Mouse (Mus musculus) heart, adult 18-20 months (tissue): ENCODE data around the gene Anapc15. TPM values are rescaled to one million over a fixed set of nuclear protein-coding genes. Genes with fewer than 3 reads are reported as not detected.

Source experiments
- DNase-seq, 2 experiments: peaks; one replicate each; pipeline ENCODE4 v3.0.0; 2021 to 2022; ENCODE audit warnings: mixed read lengths in 1 of 2
- long read RNA-seq, 2 experiments: library from polyadenylated mRNA; stranded (forward); transcript quantifications; one replicate each; pipeline ENCODE4 v2.0.0; 2021
- total RNA-seq, 2 experiments: library from RNA; stranded (reverse); gene quantifications; 2 replicates each; pipeline ENCODE4 v1.2.3; 2021

The Anapc15 gene
- 10 to 100 TPM; 16.8 to 17.2 TPM for total RNA-seq
- long read RNA-seq, experiment 1, partial matches to known transcripts = 1 of 14 reads
- long read RNA-seq, experiment 1, other reads (novel, unspliced or antisense) = 7 of 14 reads
- long read RNA-seq, experiment 2, partial matches to known transcripts = 1 of 7 reads
- long read RNA-seq, experiment 2, other reads (novel, unspliced or antisense) = 4 of 7 reads

- no peak for DNase-seq
These were observed at the start of gene Anapc15 for GRCm38 (mm10) chr7:101863415-101863814. Gene Anapc15, plus strand, starts transcription at chr7:101863715.

- no peak for DNase-seq
These were observed 45.6 kb upstream of the Anapc15 start, which contains the start of gene Phox2a for GRCm38 (mm10) chr7:101817861-101818401. Gene Phox2a, plus strand, starts transcription at chr7:101818313.

GRCm38 (mm10) chr7:101820295-101821030 is 43.1 kb upstream of the Anapc15 start:
- DNase-seq = no peak

- DNase-seq = peak; percentile 74 to 81
These were observed 41.7 kb upstream of the Anapc15 start for GRCm38 (mm10) chr7:101821571-101822501.

GRCm38 (mm10) chr7:101822836-101823757 is 40.4 kb upstream of the Anapc15 start:
- no peak for DNase-seq

- DNase-seq = no peak
These were observed 39.5 kb upstream of the Anapc15 start for GRCm38 (mm10) chr7:101823758-101824630.

- no peak for DNase-seq
These were observed 33.1 kb upstream of the Anapc15 start for GRCm38 (mm10) chr7:101830373-101830772.

- no peak for DNase-seq
These were observed 32.1 kb upstream of the Anapc15 start for GRCm38 (mm10) chr7:101831437-101831836.

GRCm38 (mm10) chr7:101832372-101832771 is 31.1 kb upstream of the Anapc15 start:
- DNase-seq = no peak

GRCm38 (mm10) chr7:101833352-101833751 is 30.2 kb upstream of the Anapc15 start:
- no peak for DNase-seq

- DNase-seq = peak in 1 of 2 experiments; percentile 34
These were observed 29.5 kb upstream of the Anapc15 start for GRCm38 (mm10) chr7:101833916-101834584.

- DNase-seq = no peak
These were observed 28.6 kb upstream of the Anapc15 start for GRCm38 (mm10) chr7:101834903-101835302.

GRCm38 (mm10) chr7:101835457-101836109 is 27.9 kb upstream of the Anapc15 start:
- DNase-seq = peak in 1 of 2 experiments; percentile 29

GRCm38 (mm10) chr7:101836271-101837153 is 27.0 kb upstream of the Anapc15 start:
- DNase-seq = peak; percentile 65 to 77

- DNase-seq = peak in 1 of 2 experiments; percentile 70
These were observed 26.3 kb upstream of the Anapc15 start for GRCm38 (mm10) chr7:101837154-101837605.

GRCm38 (mm10) chr7:101837606-101838471 is 25.7 kb upstream of the Anapc15 start, which contains the start of gene Inppl1:
Gene Inppl1, minus strand, starts transcription at chr7:101838229.
- peak; percentile 95 to 96 for DNase-seq

GRCm38 (mm10) chr7:101844186-101844585 is 19.3 kb upstream of the Anapc15 start:
- DNase-seq = no peak
